Mouse (Mus musculus) thymus, postnatal 36 days (tissue): ENCODE results near the gene Dtx1.

Source experiments
- DNase-seq, 2 experiments: peaks; one replicate each; pipeline ENCODE4 v3.0.0; 2022; ENCODE audit warnings: mixed read lengths in 2 of 2

Dtx1 gene

GRCm38 (mm10) chr5:120677516-120677915 is 34.2 kb downstream of the Dtx1 start:
- peak in 1 of 2 experiments; percentile 40 for DNase-seq

DNA sequence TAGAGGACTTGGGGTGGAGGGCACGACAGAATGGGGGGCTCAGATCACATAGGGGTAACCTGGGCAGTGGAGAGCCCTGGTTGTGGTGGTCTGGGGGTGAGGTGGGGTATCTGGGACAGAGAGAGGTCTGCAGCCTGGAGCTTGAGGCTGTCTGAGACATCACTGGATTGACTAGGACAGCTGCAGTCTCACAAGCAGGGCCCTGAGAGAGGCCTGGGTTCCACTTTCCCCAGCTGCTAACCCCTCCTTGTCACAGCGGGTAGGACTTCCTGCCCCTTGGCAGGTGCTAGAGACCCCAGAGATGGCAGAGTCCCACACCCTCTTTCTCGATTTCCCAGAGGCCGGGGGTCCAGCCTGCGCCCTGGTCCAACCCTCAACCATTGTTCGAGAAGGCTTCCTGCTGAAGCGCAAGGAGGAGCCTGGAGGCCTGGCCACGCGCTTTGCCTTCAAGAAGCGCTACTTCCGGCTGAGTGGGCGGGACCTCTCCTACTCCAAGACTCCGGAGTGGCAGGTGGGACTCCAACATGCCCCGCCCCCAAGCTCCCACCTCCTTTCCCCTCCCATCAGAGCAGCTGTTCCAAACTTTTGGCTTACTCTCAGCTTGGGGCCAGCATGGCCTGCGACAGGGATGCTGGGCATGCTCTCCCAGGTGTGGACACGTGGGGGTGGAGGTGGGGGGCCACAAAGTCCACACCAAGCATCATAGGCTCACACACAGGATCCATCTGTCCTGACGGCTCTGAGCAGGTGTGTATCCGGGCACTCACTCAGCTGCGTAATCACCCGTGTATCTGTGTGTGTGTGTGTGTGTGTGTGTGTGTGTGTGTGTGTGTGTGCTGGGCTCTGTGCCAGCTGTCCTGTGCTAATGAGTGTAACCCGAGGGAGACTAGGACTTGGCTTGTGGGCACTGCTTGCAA is 37.2 kb downstream of the Dtx1 start:
- peak; percentile 45 to 74 for DNase-seq

DNA sequence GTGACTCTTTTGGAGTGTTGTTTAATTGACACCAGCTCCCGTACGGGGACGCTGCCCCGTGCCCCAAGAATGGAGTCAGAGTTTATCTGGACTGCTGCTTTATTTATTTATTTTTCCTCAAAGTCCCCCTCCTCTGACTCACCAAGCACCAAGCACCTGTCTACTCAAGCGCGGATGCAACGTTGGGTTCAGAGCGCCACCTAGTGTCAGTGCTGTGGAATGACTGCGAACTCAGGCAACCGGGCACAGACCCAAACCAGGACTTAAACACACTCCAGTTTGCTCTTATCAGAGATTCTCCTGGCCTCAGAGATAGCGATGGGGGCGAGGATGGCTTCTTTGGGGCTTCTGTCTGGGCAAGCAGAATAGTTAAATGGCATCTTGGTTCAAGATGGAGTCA is 38.1 kb downstream of the Dtx1 start:
- DNase-seq: peak; percentile 77 to 78

- no peak for DNase-seq
Measured at GRCm38 (mm10) chr5:120671865-120672264, 39.9 kb downstream of the Dtx1 start.

DNA sequence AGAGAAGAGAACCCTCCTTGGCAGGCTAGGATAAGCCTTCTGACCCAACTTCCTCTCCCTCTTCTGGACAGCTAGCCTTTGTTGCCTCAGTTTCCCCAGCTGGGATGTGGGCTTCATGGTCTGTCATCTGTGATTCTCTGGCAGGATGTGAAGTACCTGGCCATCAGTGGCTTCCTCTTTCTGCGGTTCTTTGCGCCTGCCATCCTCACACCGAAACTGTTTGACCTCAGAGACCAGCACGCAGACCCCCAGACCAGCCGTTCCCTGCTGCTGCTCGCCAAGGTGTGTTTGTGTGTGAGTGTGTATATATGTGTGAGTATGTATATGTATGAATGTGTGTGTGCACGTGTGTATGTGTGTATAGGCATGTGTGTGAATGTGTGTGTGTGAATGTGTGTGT is 41.6 kb downstream of the Dtx1 start:
- DNase-seq: no peak

DNA sequence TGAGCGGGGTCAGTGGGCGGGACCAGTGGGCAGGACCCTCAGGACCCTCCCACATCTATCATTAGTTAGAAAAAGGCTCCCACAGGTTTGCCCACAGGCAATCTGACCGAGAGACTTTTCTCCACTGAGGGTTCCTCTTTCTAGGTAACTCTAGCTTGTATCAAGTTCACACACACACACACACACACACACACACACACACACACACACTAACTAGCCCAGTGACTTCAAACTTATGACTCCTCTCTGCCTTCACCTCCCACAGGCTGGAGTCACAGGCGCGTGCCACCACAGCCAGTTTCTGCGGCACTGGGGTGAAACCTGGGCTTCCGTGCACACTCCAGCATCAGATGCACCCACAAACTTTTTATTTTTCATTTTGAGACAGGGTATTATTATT is 43.0 kb downstream of the Dtx1 start:
- DNase-seq: no peak

DNA sequence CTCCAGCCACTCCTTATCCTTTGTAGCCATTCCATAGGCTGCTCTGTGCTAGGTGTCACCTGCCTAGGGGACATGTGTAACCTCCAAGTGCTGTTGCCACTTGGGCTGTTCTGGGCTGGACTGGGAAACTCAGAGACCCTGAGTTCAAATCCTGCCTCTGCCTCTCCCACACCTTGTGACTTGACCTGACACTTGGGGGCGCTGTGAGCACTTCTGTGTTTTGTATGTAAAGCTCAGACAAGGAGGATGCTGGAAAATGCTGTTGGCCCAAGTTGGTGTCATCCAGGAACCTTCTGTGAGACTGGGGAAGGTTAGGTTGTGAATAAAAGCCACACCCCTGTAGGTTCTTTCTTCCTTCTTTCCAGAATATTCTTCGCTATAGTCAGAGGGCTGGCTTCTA is 46.8 kb downstream of the Dtx1 start:
- no peak for DNase-seq

DNA sequence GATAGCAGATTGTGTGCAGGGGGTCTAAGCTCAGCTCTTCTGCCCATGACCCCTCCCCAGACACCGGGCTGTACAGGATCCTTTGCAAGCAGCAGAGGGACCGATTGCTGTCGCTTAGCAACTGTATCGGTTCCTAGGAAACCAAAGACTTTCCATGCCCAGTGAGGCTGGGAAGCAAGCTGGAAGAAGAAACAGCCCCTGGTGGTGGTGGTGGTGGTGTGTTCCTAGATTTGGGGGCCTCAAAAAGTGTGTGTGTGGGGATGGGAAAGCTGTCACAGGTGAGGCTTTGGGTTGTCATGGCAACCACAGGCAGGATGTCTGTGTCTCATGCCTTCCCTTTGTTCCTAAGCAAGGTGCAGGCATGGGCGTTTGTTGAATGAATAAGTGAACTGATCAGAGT is 50.9 kb downstream of the Dtx1 start:
- DNase-seq: no peak

DNA sequence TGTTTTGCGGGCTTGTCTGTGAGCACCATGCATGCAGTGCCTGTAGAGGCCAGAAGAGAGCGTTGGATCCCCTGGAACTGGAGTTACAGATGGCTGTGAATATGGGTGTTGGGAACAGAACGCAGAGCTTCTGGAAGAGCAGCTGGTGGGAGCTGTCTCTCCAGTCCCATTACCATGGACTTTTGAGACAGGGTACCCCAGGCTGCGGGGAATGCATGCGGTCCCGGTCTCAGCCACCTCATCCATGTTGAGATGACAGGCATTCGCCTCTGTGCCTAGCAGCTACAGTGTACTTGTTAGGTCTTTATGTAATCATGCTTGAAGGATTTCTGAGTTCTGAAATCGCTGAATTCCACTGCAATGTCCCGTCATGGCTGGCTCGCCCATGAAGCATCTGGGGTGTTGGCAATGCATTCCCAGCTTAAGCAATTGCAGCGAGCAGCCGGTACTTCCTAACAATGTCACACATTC is 55.4 kb downstream of the Dtx1 start:
- DNase-seq: no peak

GRCm38 (mm10) chr5:120653873-120654272 is 57.9 kb downstream of the Dtx1 start:
- DNase-seq: no peak

DNA sequence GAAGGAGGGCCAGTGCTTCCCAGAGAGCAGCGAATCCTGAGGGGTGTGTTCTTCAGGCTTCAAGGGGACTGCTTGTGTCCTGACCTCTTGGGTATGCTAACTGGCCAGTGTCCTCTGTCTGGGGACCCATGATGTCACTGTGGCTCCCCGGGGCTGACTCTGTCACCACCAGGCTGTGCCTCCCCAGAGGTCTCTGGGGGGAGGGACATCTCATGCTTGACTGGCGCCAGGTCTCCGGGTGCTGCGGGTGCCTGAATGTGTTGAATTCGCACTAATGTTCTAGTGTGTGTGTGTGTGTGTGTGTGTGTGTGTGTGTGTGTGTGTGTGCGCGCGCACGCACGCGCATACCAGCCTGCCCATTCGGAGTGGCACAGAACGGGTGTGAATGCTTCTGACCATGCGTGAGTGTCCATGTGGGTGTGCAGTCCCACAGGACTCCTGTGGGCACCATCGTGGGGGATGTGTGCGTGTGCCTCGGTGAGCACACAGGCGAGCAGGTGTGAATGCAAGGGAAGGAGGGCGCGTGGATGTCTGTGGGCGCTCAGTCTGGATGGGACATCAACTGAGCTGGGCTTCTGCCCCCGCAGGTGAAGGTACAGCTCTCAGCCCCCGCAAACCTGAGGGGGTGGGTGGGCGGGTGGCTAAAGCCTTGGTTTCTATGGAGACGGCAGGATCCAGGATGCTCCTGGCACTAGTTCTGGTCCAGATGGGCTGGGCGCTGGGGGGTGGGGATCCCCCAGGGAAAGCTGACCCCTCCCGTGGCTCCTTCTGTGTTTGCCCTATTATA is 58.6 kb downstream of the Dtx1 start:
- no peak for DNase-seq

DNA sequence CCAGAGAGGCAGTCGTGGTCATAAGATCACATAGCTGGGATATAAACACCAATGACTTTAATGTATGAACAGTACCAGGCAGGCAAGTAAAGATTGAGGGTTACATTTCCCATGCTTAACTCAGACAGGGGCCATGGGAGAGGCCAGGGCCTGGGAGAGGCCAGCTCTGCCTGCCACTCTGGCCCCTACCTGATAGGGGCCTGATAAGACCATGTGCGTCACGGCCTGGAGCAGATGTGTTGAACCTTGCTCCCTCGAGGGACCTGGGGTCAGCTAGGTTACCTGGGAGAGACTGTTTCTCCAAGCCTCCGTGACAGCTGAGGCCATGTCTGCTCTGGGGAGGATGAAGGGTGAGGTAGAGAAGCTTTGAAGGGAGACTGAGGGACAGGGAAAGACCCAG is 60.5 kb downstream of the Dtx1 start:
- no peak for DNase-seq

DNA sequence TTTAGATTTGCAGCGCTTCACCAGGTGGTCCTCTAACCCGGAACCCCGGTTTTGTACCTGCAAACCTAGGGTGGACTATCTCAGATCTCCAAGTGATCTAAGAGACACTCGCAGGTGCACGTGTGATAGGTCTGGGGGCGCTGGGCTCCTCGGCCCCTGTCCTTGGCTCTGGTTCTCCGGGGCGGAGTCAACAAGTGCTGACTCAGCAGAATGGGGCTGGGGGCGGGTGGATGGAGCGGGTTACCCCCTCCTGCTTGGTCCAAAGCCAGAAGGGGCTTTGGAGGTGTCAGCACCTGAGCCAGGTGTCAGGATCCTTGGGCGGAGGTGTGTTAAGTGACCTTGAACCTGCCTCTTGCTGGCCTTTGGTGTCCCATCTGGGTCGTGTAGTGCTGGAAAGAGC is 61.8 kb downstream of the Dtx1 start:
- DNase-seq: peak in 1 of 2 experiments; percentile 52

GRCm38 (mm10) chr5:120649374-120649933 is 62.3 kb downstream of the Dtx1 start:
- DNase-seq: peak in 1 of 2 experiments; percentile 75

DNA sequence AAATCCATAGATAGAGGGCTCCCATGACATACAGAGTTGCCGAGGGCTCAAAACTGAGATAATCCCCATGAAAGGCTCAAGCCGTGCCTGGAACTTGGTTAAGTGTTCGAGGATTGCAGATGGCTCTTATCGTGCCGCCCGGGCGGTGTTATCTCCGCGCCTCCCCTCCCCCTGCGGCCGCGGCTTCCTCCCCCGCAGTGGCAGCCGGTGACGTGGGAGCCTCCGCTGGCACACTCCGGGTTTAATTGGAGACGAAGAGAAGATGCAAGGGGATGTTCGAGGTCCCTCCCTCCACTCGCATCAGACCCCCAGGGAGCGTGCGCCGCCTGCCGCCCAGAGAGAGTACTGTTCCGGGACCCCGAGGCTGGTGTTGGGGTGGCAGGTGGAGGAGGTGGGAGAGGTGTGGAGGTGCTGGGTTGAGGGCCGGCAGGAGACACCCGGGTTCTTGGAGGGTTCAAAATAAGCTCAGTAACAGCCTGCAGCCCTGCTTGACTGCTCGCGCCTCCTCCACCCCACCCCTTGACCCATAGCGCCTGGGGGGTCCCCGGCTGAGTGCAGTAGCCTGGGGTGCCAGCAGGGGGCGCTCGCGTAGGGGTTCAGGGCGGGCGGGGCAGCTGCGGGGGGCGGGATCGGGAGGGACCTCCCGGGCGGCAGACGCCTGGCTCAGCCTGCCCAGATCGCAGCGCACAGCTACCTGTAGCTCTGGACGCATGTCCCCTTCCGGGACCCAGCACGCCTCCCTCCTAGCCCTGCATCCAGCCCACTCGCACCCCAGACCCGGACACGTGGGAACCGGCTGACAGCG is 63.0 kb downstream of the Dtx1 start, which contains the start of gene Rasal1:
Gene Rasal1 (plus strand): TSS at position 244 of the 805 bp plus-strand sequence.
- DNase-seq: peak; percentile 92 to 94

DNA sequence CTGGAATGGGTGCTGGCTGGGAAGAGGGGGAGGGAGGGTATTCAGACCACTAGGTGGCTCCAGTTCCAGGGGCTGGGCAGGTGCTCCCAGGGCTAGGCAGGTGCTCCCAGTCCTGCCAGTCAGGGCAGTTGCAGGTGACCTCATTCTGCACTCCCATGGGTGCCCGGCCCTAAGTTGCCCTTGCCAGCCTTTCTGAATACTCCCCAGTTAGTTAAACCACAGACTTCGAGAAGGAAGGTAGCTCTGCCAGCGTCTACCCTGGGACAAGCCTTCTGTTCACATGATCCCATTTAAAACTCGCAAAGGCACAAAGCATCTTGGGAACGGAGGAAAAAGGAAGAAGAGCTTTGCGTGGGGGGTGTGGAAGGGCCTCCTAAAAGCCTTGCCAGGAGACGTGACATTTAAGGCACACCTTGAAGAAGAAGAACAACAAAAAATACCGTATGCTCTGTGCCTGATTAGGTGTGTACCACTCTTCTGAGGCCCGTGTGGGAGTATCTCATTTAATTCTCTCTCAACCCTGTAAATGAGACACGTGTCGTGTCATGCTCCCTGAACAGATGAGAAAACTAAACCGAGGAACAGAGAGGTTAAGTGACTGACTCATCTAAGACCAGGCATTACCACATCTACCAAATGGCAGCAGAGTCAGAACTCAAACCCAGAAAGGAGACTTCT is 63.8 kb downstream of the Dtx1 start:
- peak; percentile 53 to 62 for DNase-seq

- peak in 1 of 2 experiments; percentile 55 for DNase-seq
Measured at GRCm38 (mm10) chr5:120647361-120647760, 64.4 kb downstream of the Dtx1 start.

DNA sequence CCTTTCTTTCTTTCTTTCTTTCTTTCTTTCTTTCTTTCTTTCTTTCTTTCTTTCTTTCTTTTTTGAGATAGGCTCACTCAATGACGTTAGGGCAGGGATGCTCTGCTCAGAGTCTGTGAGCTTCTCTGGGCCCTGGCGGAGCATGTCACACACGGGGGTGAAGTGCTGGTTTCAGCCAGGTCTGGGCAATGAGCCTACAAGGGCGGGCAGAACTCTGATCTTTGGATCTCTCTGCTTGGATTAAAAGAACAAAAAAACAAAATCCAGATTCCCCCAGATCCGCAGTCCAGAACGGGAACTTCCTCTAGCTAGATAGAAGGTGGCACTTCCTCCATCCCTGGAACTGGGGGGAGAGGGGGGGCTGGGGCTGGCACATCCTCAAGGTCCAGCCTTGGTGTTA is 65.9 kb downstream of the Dtx1 start:
- no peak for DNase-seq

- no peak for DNase-seq
Measured at GRCm38 (mm10) chr5:120644227-120644626, 67.5 kb downstream of the Dtx1 start.

DNA sequence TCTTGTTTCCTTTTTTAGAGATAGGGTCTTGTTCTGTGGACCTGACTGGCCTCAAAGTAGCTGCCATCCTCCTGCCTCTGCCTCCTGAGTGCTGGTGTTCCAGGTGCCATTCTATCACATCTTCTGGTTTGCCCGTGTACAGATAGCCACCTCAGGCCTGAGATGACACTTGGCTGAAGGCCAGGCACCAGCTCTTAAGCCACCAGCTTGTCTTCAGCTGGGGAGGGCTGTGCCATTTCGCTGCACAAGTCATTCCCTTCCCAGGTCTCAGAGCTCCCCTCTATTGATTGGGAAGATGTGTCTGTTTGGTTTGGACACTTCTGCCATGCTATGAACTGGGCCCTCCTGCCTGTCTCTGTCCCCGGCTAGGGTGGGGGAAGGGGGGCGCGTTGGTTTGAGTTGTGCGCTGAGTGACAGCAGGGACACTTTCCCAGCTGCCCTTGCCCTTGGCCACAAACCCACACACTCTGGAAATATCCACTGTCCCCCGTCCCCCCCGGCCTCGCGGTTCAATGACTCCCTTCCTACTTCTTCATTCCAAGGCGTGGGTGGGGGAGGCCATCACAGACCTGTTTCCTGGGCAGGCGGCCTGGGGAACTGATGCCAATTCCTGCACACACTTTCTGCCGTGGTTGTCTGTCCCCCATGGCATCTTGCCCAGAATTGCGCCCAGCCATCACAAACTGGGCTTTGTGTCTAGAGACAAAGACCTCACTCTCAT is 68.2 kb downstream of the Dtx1 start:
- no peak for DNase-seq

- DNase-seq: no peak
Measured at GRCm38 (mm10) chr5:120640094-120640493, 71.6 kb downstream of the Dtx1 start.
